Mouse (Mus musculus) hindbrain, embryonic 15.5 days (tissue): Measurements from ENCODE around the gene B3galt4. TPM values are rescaled to one million over a fixed set of nuclear protein-coding genes. Genes with fewer than 3 reads are reported as not detected.
"Not testable (repeated sequence)": the region's sequence is repeated elsewhere in the genome, so short reads cannot be mapped to it uniquely, and the experiment has no call there.

Experiments
- ATAC-seq: fragments of 200-750 bp; cut with Nextera tagmentation; 2 replicates; pipeline ENCODE4 v1.8.0; 2017; ENCODE audit warnings: low read depth, moderate number of reproducible peaks, moderate TSS enrichment; ENCODE audit not compliant: low FRiP score
- H3K27ac ChIP-seq: fragments of 300-500 bp; sonication (generic); replicated peaks from 2 replicates; pipeline ENCODE4 v1.5.1; 2015; ENCODE audit warnings: mild to moderate bottlenecking, inconsistent platforms
- H3K27me3 ChIP-seq: fragments of 300-500 bp; sonication (generic); 2 replicates; pipeline ENCODE4 v1.6.1; 2015; ENCODE audit warnings: control low read depth, inconsistent platforms
- H3K36me3 ChIP-seq: fragments of 300-500 bp; sonication (generic); 2 replicates; pipeline ENCODE4 v1.6.1; 2015; ENCODE audit warnings: control low read depth, inconsistent platforms
- H3K4me1 ChIP-seq: fragments of 300-500 bp; sonication (generic); replicated peaks from 2 replicates; pipeline ENCODE4 v1.6.1; 2015; ENCODE audit warnings: control low read depth, inconsistent platforms
- H3K4me2 ChIP-seq: fragments of 300-500 bp; sonication (generic); 2 replicates; pipeline ENCODE4 v1.6.1; 2015; ENCODE audit warnings: moderate library complexity, mild to moderate bottlenecking, inconsistent platforms
- H3K4me3 ChIP-seq: fragments of 300-500 bp; sonication (generic); 2 replicates; pipeline ENCODE4 v1.5.1; 2015; ENCODE audit warnings: mild to moderate bottlenecking, inconsistent platforms
- H3K9ac ChIP-seq: fragments of 300-500 bp; sonication (generic); 2 replicates; pipeline ENCODE4 v1.6.1; 2015; ENCODE audit warnings: inconsistent platforms
- H3K9me3 ChIP-seq: fragments of 300-500 bp; sonication (generic); 2 replicates; pipeline ENCODE4 v1.6.1; 2016; ENCODE audit warnings: control low read depth, inconsistent platforms
- WGBS: fragments of 180-500 bp; shearing (Covaris S2); methylation state at CpG from one replicate; pipeline ENCODE4 v1.1.7; 2015; 5-methylcytosine and 5-hydroxymethylcytosine counted together
- polyA plus RNA-seq: library from polyadenylated mRNA; unstranded; fragments of >200 nt; fragmentation: Nextera tagmentation; extraction: Ambion mirVana; gene quantifications from 2 replicates; pipeline ENCODE4 v1.2.1, GENCODE M21; 2015

B3galt4 gene
- 12.8 and 14.1 TPM in 2 replicates for polyA plus RNA-seq

- Histone ChIP-seq H3K4me2 (peak within 1 kb of the TSS; percentile 83), H3K27ac (peak within 1 kb of the TSS; percentile 91), H3K9ac (peak within 1 kb of the TSS; percentile 61), H3K4me3 (peak within 1 kb of the TSS; percentile 49), H3K4me1 (peaks cover 62% of the 10 kb centered on the region), H3K27me3 (no peaks in the 10 kb centered on the region), H3K36me3 (peaks cover 40% of the 10 kb centered on the region), H3K9me3 (no peaks in the 10 kb centered on the region)
- peak; percentile 79 for ATAC-seq
- WGBS, result under 1% methylated on average over 43 of the region's 45 CpGs
Measured at GRCm38 (mm10) chr17:33951021-33951946, at the start of gene B3galt4. Gene B3galt4, minus strand, starts transcription at chr17:33951488.

- Histone ChIP-seq H3K4me1 (peaks cover 13% of the 10 kb centered on the region), H3K27me3 (peaks cover 29% of the 10 kb centered on the region)
- H3K27ac ChIP-seq, H3K4me2 ChIP-seq, H3K4me3 ChIP-seq, H3K36me3 ChIP-seq, ATAC-seq, H3K9me3 ChIP-seq, H3K9ac ChIP-seq: not testable (repeated sequence)
- 54% methylated on average over 2 of the region's 2 CpGs for WGBS
Measured at GRCm38 (mm10) chr17:34000796-34001195, 49.5 kb upstream of the B3galt4 start.

- no peaks in the 10 kb centered on the region for H3K36me3 ChIP-seq
- no peak within 1 kb of the TSS for H3K27ac ChIP-seq
- under 1% methylated on average over 30 of the region's 30 CpGs for WGBS
- peak within 1 kb of the TSS; percentile 89 for H3K4me2 ChIP-seq
- ATAC-seq, result peak; percentile 81; the same call in 1 of the 2 replicates
- H3K4me3 ChIP-seq, result peak within 1 kb of the TSS; percentile 45
- no peaks in the 10 kb centered on the region for H3K9me3 ChIP-seq
- H3K4me1 ChIP-seq, result peaks cover 13% of the 10 kb centered on the region
- H3K27me3 ChIP-seq, result peaks cover 29% of the 10 kb centered on the region
- H3K9ac ChIP-seq, result peak within 1 kb of the TSS; percentile 33
Measured at GRCm38 (mm10) chr17:34000150-34000537, 48.9 kb upstream of the B3galt4 start, which contains the start of gene H2-K1. Gene H2-K1, minus strand, starts transcription at chr17:34000347.

- 2% methylated on average over 87 of the region's 87 CpGs for WGBS
- Histone ChIP-seq H3K9ac (peak overlapping the region; percentile 33), H3K27ac (no peak overlapping the region), H3K4me2 (peak overlapping the region; percentile 89), H3K36me3 (no peaks in the 10 kb centered on the region), H3K9me3 (no peaks in the 10 kb centered on the region), H3K4me1 (peaks cover 13% of the 10 kb centered on the region), H3K4me3 (peak overlapping the region; percentile 45), H3K27me3 (peaks cover 29% of the 10 kb centered on the region)
- peak; percentile 30; the same call in 1 of the 2 replicates for ATAC-seq
Measured at GRCm38 (mm10) chr17:33999341-34000149, 48.3 kb upstream of the B3galt4 start.

- H3K9ac ChIP-seq, H3K4me2 ChIP-seq, ATAC-seq, H3K4me3 ChIP-seq, H3K9me3 ChIP-seq, H3K27ac ChIP-seq, H3K36me3 ChIP-seq: not testable (repeated sequence)
- Histone ChIP-seq H3K4me1 (peaks cover 13% of the 10 kb centered on the region), H3K27me3 (peaks cover 29% of the 10 kb centered on the region)
- 67% methylated on average over 5 of the region's 5 CpGs for WGBS
Measured at GRCm38 (mm10) chr17:33998697-33999096, 47.4 kb upstream of the B3galt4 start.

- WGBS, result 98% methylated on average over 2 of the region's 2 CpGs
- H3K9ac ChIP-seq, H3K36me3 ChIP-seq, H3K4me3 ChIP-seq, H3K4me2 ChIP-seq, ATAC-seq, H3K9me3 ChIP-seq, H3K27ac ChIP-seq: not testable (repeated sequence)
- H3K27me3 ChIP-seq, result peaks cover 28% of the 10 kb centered on the region
- H3K4me1 ChIP-seq, result peaks cover 13% of the 10 kb centered on the region
Measured at GRCm38 (mm10) chr17:33997025-33997424, 45.7 kb upstream of the B3galt4 start.

GRCm38 (mm10) chr17:33995651-33996050 lies 44.4 kb upstream of the B3galt4 start:
- H3K9ac ChIP-seq, result no peak overlapping the region
- peaks cover 13% of the 10 kb centered on the region for H3K4me1 ChIP-seq
- no peaks in the 10 kb centered on the region for H3K9me3 ChIP-seq
- ATAC-seq, result no peak
- H3K36me3 ChIP-seq, result no peaks in the 10 kb centered on the region
- H3K27me3 ChIP-seq, result peaks cover 15% of the 10 kb centered on the region
- 70% methylated on average over 3 of the region's 3 CpGs for WGBS
- H3K27ac ChIP-seq, result no peak overlapping the region
- H3K4me3 ChIP-seq, result no peak overlapping the region
- H3K4me2 ChIP-seq, result no peak overlapping the region

GRCm38 (mm10) chr17:33994959-33995358 lies 43.7 kb upstream of the B3galt4 start:
- Histone ChIP-seq H3K27ac (no peak overlapping the region), H3K9me3 (no peaks in the 10 kb centered on the region), H3K4me2 (no peak overlapping the region), H3K36me3 (no peaks in the 10 kb centered on the region), H3K27me3 (peaks cover 11% of the 10 kb centered on the region; the same call in 1 of the 2 replicates), H3K4me1 (peaks cover 9% of the 10 kb centered on the region), H3K4me3 (no peak overlapping the region), H3K9ac (no peak overlapping the region)
- 88% methylated on average over 8 of the region's 8 CpGs for WGBS
- no peak for ATAC-seq

- H3K27ac ChIP-seq, result no peak overlapping the region
- 0 out of 2 replicates have a peak overlapping the region, but pooled peaks have one; percentile 6 for H3K9ac ChIP-seq
- H3K9me3 ChIP-seq, result no peaks in the 10 kb centered on the region
- H3K27me3 ChIP-seq, result no peaks in the 10 kb centered on the region
- 0 out of 2 replicates have a peak overlapping the region, but pooled peaks have one; percentile 9 for H3K4me2 ChIP-seq
- no peaks in the 10 kb centered on the region for H3K36me3 ChIP-seq
- H3K4me1 ChIP-seq, result no peaks in the 10 kb centered on the region
- 30% methylated on average over 10 of the region's 10 CpGs for WGBS
- H3K4me3 ChIP-seq, result no peak overlapping the region
- ATAC-seq, result peak; percentile 48; the same call in 1 of the 2 replicates
Measured at GRCm38 (mm10) chr17:33991788-33992664, 40.7 kb upstream of the B3galt4 start.

GRCm38 (mm10) chr17:33982136-33982535 lies 30.8 kb upstream of the B3galt4 start:
- not testable (repeated sequence) for ATAC-seq

More at GRCm38 (mm10) chr17:33982136-33982535, 30.8 kb upstream of the B3galt4 start:
- peak overlapping the region; percentile 93 for H3K27ac ChIP-seq
- WGBS, result 9% methylated on average over 8 of the region's 8 CpGs
- not testable (repeated sequence) for H3K9me3 ChIP-seq, H3K36me3 ChIP-seq
- H3K9ac ChIP-seq, result peak overlapping the region; percentile 68; the same call in 1 of the 2 replicates
- H3K27me3 ChIP-seq, result peaks cover 28% of the 10 kb centered on the region
- H3K4me1 ChIP-seq, result peaks cover 27% of the 10 kb centered on the region
- H3K4me2 ChIP-seq, result peak overlapping the region; percentile 70
- peak overlapping the region; percentile 66 for H3K4me3 ChIP-seq
